Mouse (Mus musculus): ENCODE data around the gene Calcoco2.
"Not testable (repeated sequence)": the region's sequence is repeated elsewhere in the genome, so short reads cannot be mapped to it uniquely, and the experiment has no call there.

The Calcoco2 gene

DNA sequence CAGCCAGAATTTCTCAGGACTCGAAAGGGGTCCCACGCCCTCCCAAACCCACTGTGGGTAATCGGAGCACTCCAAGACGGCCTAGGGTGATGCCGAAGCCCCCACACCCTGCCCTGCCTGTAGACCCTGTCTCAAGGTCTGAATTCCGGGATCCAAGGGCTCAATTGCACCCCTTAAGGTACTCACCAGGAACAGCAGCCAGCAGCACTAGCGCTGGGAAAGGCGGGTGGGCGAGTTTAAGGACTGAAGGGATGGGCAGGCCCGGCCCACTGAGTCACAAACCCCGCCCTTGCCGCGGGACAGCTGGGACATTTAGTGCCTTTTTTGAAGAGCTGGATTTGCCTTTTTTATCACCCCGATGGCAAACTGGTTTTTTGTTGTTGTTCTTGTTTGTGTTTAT, at the start of gene Calcoco2:
Calcoco2 (minus strand) TSS at position 214 of the 400 bp plus-strand sequence.
- DNase-seq = no peak

- no peak for DNase-seq
Measured at GRCm38 (mm10) chr11:96147471-96147870, 35.7 kb upstream of the Calcoco2 start.

DNA sequence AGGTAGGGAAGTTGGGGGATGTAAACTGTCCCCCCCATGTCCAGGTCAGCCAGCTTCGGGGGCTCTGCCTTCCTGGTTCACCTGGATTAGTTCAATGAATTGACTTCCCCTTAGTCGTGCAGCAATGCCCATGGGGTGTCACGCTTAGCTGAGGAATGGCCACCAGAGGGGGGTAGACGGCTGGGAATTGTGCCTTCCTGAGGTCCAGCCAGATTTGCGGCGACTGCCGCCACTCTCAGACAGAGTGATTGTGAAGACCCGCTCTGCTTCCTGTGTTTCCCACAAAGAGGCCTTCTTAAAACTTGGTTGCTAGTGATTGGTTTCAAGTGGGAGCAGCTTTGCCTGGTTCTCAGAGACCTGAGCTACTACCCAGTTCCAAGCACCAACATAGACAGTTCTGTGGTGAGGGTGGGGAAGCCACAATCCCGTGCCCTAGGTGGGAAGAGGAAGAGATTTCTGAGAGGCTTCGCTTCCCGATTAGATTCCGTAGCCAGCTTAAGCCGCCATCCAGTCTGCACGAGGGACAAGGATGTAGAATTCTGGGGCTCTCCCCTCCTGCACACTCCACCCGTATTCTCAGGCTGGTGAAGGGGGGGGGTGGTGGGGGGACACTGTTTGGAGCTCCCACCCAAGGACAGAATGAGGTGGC, 34.0 kb upstream of the Calcoco2 start:
- peak; percentile 80 for DNase-seq

GRCm38 (mm10) chr11:96143766-96144165, 32.0 kb upstream of the Calcoco2 start:
- DNase-seq = no peak

DNA sequence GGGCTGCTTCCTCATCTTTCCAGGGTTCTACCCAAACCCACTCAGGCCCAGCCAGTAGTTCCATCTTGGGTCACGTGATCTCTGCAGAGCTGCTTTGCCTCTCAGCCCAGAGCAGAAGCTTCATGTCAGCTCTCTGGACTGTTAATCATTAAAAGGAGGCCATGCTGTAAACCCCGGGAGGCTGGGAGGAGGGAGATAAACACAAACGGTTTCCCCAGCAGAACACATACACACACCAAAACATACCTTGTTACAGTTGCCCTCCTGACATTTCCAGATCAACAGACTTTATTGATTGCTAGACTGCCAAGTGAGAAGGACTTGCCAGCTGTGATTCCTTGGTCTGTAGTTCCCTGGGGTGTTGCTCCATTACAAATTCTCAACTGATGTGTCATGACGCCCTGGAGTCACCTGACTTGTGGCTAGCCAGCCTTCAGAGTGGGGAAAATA, 29.0 kb upstream of the Calcoco2 start:
- DNase-seq = no peak

GRCm38 (mm10) chr11:96135847-96136246, 24.1 kb upstream of the Calcoco2 start:
- DNase-seq = no peak

- peak; percentile 74 for DNase-seq
Measured at GRCm38 (mm10) chr11:96133239-96133865, 21.6 kb upstream of the Calcoco2 start, which contains the start of gene Ttll6. Gene Ttll6 (plus strand): TSS chr11:96133786.

DNA sequence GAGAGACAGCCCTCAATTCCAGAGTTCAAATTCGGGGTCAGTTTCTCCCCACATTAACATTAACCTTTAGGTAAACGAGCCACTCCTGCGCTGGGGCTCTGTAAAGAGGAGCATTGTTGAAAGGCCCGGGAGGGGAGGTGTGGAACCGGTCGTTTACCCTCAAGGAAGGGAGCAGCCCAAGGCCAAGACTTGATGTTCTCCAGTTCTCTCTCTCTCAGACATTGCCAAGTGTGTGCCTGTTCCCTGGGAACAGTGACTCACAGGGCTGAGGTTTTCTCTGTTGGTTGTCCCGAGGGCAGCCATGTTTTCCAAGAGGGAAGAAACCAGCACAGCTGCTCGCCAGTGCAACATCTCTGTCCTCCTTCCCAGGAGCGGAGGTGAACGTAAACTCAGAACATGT, 18.8 kb upstream of the Calcoco2 start:
- DNase-seq = no peak

DNA sequence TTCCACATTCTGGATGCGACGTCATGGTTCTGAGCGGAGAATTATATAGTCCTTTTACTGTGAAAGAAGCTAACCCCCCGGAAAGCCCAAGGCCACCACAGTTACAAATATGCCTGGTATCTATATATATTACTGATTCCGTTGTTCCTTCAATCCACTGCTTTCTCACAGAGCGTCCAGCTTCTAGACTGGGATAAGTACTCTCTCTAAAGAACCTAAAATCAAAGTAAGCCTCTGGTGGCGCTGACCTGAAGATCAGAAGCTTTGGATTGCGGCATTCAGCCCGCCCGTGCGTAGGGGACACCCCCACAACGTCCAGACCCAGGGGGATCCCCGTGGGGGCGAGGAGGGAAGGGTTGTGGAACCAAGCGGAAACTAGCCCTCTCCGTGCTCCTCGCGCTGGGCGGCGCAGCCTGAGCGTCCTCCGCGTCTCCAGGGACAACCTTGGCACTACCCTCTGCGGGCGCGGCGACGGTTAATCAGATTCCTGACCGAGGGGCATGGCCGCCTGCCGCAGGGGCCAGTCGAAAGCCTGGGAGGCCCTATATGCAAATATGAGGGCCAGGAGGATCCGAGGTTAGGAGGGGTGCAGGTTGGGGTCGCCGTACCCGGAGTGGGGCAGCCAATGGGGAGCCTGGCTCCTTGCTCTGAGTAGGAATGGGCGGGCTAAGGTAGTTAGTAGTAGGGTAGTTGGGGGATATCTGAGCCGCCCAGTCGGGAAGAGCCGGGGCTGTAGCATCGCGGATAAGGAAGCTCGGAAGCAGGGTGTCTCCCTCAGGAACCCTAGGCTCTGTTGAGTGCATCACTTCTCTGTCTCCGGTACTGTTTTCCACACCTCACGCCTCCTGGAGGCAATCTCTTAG, 12.5 kb upstream of the Calcoco2 start:
- peak; percentile 25 for DNase-seq

GRCm38 (mm10) chr11:96122806-96123205, 11.0 kb upstream of the Calcoco2 start:
- DNase-seq = not testable (repeated sequence)

- no peak for DNase-seq
Measured at GRCm38 (mm10) chr11:96119401-96119800, 7.6 kb upstream of the Calcoco2 start.

DNA sequence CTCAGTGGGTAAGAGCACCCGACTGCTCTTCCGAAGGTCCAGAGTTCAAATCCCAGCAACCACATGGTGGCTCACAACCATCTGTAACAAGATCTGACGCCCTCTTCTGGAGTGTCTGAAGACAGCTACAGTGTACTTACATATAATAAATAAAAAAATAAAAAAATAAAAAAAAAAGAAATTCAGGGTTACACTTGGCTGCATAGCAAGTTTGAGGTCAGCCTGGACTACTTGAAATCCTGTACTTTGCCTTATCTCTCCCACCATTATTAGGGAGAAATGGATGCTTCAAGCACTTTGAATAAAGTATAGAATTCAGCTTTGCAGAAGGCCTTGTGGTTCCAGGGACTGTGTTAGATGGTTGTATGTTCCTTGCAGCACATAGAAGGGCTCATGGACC, 5.2 kb upstream of the Calcoco2 start:
- DNase-seq = not testable (repeated sequence)

- DNase-seq = no peak
Measured at GRCm38 (mm10) chr11:96116116-96116515, 4.4 kb upstream of the Calcoco2 start.

DNA sequence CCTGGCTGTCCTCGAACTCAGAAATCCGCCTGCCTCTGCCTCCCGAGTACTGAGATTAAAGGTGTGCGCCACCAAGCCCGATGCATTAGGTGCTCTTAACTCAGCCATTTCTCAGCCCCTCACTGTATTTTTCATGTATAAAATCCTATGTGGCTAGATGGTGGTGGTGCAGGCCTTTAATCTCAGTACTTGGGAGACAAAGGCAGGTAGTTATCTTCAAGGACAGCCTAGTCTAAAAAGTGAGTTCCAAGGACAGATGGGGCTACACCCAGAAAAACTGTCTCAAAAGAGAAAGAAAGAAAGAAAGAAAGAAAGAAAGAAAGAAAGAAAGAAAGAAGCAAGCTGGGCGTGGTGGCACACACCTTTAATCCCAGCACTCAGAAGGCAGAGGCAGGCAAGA, 3.7 kb upstream of the Calcoco2 start:
- DNase-seq = no peak

DNA sequence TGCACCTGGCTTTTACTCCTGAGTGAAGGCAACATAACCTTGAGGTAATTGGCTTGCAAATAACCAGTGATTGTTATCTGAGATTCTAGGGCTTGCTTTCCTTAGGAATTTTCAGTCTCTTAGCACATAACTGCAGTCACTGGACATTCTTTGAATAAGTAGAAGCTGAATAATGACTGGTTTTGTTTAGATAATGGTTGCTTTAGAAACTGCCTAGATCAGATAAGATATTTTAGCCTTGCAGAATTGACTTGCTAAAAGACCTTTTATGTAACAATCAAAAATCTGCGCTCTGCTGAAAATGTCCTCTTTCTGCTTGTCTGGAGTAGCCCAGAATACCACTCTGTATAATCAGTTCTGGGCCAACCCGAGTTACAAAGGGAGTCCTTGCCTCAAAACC, 2.3 kb upstream of the Calcoco2 start:
- no peak for DNase-seq

- DNase-seq = not testable (repeated sequence)
Measured at GRCm38 (mm10) chr11:96110950-96111349, 814 bp downstream of the Calcoco2 start.

DNA sequence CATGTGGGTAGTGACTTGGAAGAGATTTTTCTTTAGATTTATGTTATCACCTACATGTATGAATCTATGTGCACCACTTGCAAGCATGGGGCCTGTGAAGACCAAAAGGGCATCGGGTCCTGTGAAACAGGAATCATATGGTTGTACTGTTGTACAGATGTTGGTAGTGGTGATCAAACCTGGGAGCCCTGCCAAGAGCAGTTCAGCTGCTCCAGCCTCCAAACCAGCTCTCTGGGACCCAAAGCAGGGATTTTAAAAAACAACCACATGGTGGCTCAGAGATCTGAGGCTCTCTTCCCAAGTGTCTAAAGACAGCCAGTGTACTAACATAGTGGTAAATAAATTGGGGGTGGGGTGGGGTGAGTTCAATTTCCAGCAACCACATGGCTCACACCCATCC, 3.4 kb downstream of the Calcoco2 start:
- no peak for DNase-seq

DNA sequence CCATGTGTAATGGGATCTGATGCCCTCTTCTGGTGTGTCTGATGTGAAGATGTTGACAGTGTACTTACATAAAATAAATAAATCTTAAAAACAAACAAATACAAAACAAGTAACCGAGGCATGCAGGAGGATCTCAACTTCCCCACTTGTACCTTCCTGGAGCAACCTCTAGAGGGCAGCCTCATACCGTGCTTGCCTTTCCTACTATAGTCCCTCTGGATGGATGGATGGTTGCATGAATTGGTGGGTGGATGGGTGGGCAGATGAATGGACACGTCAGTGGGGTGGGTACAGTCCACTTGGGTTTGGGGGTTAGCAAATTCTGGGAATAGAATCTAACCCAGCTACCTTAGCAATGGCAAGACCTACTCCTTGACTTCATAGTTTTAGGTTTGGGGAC, 18.4 kb downstream of the Calcoco2 start:
- DNase-seq = peak; percentile 20

DNA sequence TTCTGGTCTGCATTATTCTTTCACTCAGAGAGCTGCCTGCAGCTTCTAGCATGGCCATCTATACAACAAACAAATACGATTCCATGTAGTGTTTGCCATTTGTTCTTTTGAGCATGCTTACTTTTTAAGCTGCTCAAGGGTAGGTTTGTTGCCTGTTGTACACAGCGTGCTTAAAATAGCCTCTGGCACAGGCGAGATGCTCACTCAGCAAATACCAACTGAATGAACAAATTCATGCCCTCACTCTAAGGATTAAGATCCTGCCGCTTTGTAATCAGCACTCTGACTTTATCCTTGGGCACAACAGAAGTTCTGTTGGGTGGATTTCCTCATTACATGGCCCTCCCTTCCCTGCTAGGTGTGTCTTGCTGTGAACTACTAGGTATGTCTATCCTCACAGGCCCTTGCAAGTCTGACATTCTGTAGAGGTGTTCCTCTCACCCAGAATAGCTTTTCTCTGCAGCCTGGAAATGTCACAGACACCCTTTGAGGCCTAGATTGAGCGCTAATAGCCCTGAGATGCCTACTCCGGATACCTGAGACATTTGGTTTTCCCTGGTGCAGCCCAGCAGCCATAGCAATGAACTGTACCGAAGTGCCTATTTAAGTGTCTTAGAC, 19.0 kb downstream of the Calcoco2 start:
- DNase-seq = no peak

- no peak for DNase-seq
Measured at GRCm38 (mm10) chr11:96091073-96091472, 20.7 kb downstream of the Calcoco2 start.

DNA sequence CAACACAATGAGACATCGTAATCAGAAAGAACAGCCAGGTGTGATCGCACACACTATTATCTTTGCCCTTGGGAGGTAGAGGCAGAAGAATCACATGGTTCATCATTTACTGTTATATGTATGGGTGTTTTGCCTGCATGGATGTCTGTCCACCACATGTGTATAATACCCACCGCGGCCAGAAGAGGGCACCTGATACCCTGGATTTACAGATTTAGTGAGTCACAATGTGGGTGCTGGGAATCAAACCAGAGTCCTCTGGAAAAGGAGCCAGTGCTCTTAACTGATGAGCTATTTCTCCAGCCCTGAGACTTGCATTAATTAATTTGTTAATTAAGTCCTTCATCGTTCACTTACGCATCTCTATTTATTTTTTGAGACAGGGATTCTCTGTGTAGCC, 23.8 kb downstream of the Calcoco2 start:
- no peak for DNase-seq

DNA sequence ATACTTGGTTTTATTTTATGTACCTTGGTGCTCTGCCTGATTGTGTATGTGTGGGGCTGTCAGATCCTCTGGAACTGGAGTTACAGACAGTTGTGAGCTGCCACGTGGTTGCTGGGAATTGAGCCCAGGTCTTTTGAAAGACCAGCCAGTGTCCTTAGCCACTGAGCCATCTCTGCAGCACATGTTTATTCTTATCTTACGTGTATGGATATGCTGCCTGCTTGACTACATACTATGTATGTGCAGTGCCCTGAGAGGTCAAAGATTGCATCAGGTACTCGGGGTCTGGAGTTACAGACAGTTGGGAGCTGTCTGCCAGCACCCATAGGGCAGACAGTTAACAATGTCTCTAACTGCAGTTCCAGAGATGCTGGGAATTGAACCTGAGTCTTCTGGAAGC, 29.1 kb downstream of the Calcoco2 start:
- no peak for DNase-seq

GRCm38 (mm10) chr11:96080736-96081135, 31.0 kb downstream of the Calcoco2 start:
- DNase-seq = no peak

Data from right cerebral cortex, postnatal 4 days (tissue).